Mouse (Mus musculus) layer of hippocampus, postnatal 10 days (tissue): ENCODE measurements around the gene Tmem219. TPM values are rescaled to one million over a fixed set of nuclear protein-coding genes. Genes with fewer than 3 reads are reported as not detected.
A peak's percentile ranks its signal among the peaks of the same experiment; 100 is the strongest.

ENCODE experiments used
- DNase-seq, 2 experiments: peaks; one replicate each; pipeline ENCODE4 v3.0.0; 2021; ENCODE audit warnings: low spot score in 2 of 2
- total RNA-seq, 2 experiments: library from RNA; stranded (reverse); gene quantifications; 2 replicates each; pipeline ENCODE4 v1.2.3; 2021

The Tmem219 gene
- total RNA-seq, 2 experiments from 2014 or later = 23.6 to 28.3 TPM

- no peak for DNase-seq
These were observed 55.2 kb downstream of the Tmem219 start for GRCm38 (mm10) chr7:126867534-126867933.

- DNase-seq = no peak
These were observed 58.9 kb downstream of the Tmem219 start for GRCm38 (mm10) chr7:126863791-126864190.

- peak; percentile 94 to 95 for DNase-seq
These were observed 60.5 kb downstream of the Tmem219 start, which contains the start of gene Ino80e for GRCm38 (mm10) chr7:126862147-126862784. Gene Ino80e, minus strand, starts transcription at chr7:126862377.

- peak; percentile 91 to 93 for DNase-seq
These were observed 61.1 kb downstream of the Tmem219 start, which contains the start of gene Hirip3 for GRCm38 (mm10) chr7:126861429-126862130. Gene Hirip3, plus strand, starts transcription at chr7:126861972.

- no peak for DNase-seq
These were observed 61.7 kb downstream of the Tmem219 start for GRCm38 (mm10) chr7:126860987-126861386.

DNA sequence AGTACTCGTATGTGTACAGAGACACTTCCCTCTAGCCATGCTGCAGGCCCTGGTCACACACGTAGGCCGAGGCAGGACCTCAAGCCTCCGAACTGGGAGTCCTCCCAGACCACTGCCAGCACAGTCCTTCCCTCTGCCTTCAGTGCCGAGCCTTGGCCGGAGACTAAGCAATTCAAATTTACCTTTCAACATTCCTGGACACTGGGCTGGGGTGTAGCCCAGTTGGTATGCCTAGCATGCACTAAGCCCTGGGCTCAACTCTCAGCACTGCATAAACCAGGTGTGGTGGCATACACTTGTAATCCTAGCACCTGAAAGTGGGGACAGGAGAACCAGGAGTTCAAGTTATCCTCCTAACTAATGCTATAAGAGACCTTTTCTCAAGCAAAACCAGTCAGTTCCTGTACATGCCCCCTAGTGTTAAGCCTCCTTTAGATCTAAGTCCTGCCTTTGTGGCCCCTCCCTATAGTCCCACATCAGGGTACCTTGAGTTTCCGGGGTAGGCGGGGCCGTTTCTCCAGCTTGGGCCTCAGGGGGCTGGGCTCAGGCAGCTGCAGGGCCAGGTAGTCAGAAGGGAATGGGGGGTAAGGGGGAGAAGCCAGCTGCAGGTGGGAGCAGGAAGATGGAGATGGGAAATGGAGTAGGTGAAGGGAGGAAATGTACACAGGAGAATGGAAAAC is 65.8 kb downstream of the Tmem219 start:
- DNase-seq = no peak

- DNase-seq = no peak
These were observed 67.1 kb downstream of the Tmem219 start for GRCm38 (mm10) chr7:126855641-126856040.

GRCm38 (mm10) chr7:126853454-126853853 is 69.3 kb downstream of the Tmem219 start:
- no peak for DNase-seq

DNA sequence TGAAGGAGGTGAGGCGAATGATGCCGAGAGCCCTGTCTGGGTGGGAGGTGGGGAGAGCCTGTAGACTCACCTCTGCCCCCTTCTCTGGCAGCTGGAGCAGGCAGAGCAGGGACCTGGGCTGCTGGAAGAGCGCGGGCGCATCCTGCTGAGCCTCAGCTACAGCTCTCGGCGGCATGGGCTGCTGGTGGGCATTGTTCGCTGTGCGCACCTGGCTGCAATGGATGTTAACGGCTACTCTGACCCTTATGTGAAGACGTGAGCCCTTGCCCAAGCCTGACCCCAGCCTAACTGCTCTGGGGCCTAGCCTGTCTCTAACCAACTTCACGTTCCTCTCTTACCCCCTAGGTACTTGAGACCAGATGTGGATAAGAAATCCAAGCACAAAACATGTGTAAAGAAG is 71.5 kb downstream of the Tmem219 start:
- no peak for DNase-seq

- no peak for DNase-seq
These were observed 72.6 kb downstream of the Tmem219 start for GRCm38 (mm10) chr7:126850161-126850560.

GRCm38 (mm10) chr7:126848794-126849193 is 73.9 kb downstream of the Tmem219 start:
- DNase-seq = no peak

- DNase-seq = peak; percentile 48 to 64
These were observed 75.0 kb downstream of the Tmem219 start for GRCm38 (mm10) chr7:126847421-126848398.

DNA sequence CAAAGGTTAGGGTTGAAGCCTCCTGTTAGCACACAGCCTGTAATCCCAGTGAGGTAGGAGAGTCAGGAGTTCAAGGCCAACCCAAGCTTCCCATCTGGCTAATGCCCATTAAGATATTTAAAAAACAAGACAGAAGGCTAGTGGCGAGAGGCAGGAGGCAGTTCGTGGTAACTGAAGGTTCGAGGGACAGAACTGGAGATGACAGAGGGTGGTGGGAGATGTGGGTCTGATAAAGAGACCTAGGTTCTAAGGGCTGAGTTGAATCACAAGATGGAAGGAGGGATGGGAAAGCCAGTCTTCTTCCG is 75.6 kb downstream of the Tmem219 start, which contains the start of gene Doc2a:
Doc2a (plus strand) TSS at position 301 of the 305 bp plus-strand sequence.
- DNase-seq = no peak

DNA sequence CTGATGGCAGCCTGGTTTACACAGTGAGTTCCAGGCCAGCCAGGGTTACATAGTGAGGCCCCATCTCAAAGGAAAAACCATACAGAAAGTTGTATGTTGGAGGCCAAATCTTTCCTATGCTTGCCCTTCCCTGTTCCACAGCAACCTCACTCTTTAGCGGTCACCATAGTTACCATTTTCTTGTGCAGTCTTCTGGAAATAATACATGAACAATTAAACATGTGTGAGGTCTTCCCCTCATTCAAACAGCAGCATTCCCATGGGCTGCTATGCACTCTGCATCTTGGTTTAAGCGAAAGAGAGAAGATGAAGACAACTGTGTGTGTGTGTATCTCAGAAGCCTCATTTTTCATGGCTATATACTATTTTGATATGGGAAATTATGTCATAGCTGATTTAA is 77.2 kb downstream of the Tmem219 start:
- no peak for DNase-seq

GRCm38 (mm10) chr7:126843276-126843675 is 79.4 kb downstream of the Tmem219 start:
- DNase-seq = no peak

Other genes starting within 250 kb of the Tmem219 start
- gene Sult1a1, start 246.5 kb downstream of the Tmem219 start, total RNA-seq = 1 to 10 TPM; 3.8 to 5.3 TPM
- gene Bola2, start 227.5 kb downstream of the Tmem219 start, total RNA-seq = 100 to 1,000 TPM; 114 to 137 TPM
- 10 to 100 TPM; 20.1 to 21.5 TPM for gene Slx1b, start 227.1 kb downstream of the Tmem219 start, total RNA-seq
- gene Coro1a, start 215.1 kb downstream of the Tmem219 start, total RNA-seq = 100 to 1,000 TPM; 145 to 151 TPM
- gene Mapk3, start 163.3 kb downstream of the Tmem219 start, total RNA-seq = 100 to 1,000 TPM; 146 to 150 TPM
- gene Gdpd3, start 156.6 kb downstream of the Tmem219 start, total RNA-seq = 1 to 10 TPM; 2.7 to 3.0 TPM
- gene Ypel3, start 146.0 kb downstream of the Tmem219 start, total RNA-seq = 100 to 1,000 TPM; 150 to 152 TPM
- under 1 TPM; 0.62 to 0.69 TPM for gene Tbx6, start 141.4 kb downstream of the Tmem219 start, total RNA-seq
- 10 to 100 TPM; 56.2 to 64.6 TPM for gene Ppp4c, start 130.4 kb downstream of the Tmem219 start, total RNA-seq
- gene Fam57b, start 125.2 kb downstream of the Tmem219 start, total RNA-seq = 100 to 1,000 TPM; 133 to 147 TPM
- not detected for gene 4930451I11Rik, start 91.3 kb downstream of the Tmem219 start, total RNA-seq
- 10 to 100 TPM; 54.0 to 54.1 TPM for gene Doc2a, start 75.5 kb downstream of the Tmem219 start, total RNA-seq
- gene Hirip3, start 60.9 kb downstream of the Tmem219 start, total RNA-seq = 10 to 100 TPM; 38.8 to 40.9 TPM
- 10 to 100 TPM; 56.1 to 58.8 TPM for gene Ino80e, start 60.5 kb downstream of the Tmem219 start, total RNA-seq
- gene Taok2, start 38.2 kb downstream of the Tmem219 start, total RNA-seq = 100 to 1,000 TPM; 147 to 167 TPM
- gene Kctd13, start 6.0 kb upstream of the Tmem219 start, total RNA-seq = 100 to 1,000 TPM; 151 to 152 TPM
- 10 to 100 TPM; 35.6 to 46.1 TPM for gene Asphd1, start 26.7 kb upstream of the Tmem219 start, total RNA-seq
- gene Sez6l2, start 27.6 kb upstream of the Tmem219 start, total RNA-seq = 100 to 1,000 TPM; 273 to 305 TPM
- gene Cdipt, start 53.0 kb upstream of the Tmem219 start, total RNA-seq = 100 to 1,000 TPM; 129 to 149 TPM
- gene Cdiptos, start 53.2 kb upstream of the Tmem219 start, total RNA-seq = under 1 TPM in 1 of 2 experiments, not detected in 1; 0.31 TPM
- 1 to 10 TPM; 5.6 to 6.2 TPM for gene Mvp, start 91.7 kb upstream of the Tmem219 start, total RNA-seq
- gene Pagr1b, start 93.6 kb upstream of the Tmem219 start, total RNA-seq = under 1 TPM in 1 of 2 experiments, not detected in 1; 0.62 TPM
- 10 to 100 TPM; 24.9 to 34.2 TPM for gene Pagr1a, start 94.4 kb upstream of the Tmem219 start, total RNA-seq
- gene Gm42742, start 98.2 kb upstream of the Tmem219 start, total RNA-seq = 10 to 100 TPM; 33.4 to 34.8 TPM
- 100 to 1,000 TPM; 146 to 184 TPM for gene Prrt2, start 98.3 kb upstream of the Tmem219 start, total RNA-seq
- 100 to 1,000 TPM; 283 to 292 TPM for gene Maz, start 104.1 kb upstream of the Tmem219 start, total RNA-seq
- gene Kif22, start 119.6 kb upstream of the Tmem219 start, total RNA-seq = 10 to 100 TPM; 12.6 to 16.5 TPM
- not detected for gene Zg16, start 164.4 kb upstream of the Tmem219 start, total RNA-seq
- gene AI467606, start 168.4 kb upstream of the Tmem219 start, total RNA-seq = 1 to 10 TPM; 1.3 to 1.4 TPM
- under 1 TPM; 0.20 to 0.57 TPM for gene Qprt, start 199.3 kb upstream of the Tmem219 start, total RNA-seq
- under 1 TPM; 0.33 to 0.55 TPM for gene Spn, start 214.9 kb upstream of the Tmem219 start, total RNA-seq